Mouse (Mus musculus): ENCODE data around the gene Cfap73.
A peak's percentile ranks its signal among the peaks of the same experiment; 100 is the strongest.

DNA sequence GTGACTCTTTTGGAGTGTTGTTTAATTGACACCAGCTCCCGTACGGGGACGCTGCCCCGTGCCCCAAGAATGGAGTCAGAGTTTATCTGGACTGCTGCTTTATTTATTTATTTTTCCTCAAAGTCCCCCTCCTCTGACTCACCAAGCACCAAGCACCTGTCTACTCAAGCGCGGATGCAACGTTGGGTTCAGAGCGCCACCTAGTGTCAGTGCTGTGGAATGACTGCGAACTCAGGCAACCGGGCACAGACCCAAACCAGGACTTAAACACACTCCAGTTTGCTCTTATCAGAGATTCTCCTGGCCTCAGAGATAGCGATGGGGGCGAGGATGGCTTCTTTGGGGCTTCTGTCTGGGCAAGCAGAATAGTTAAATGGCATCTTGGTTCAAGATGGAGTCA lies 39.6 kb upstream of the Cfap73 start:
- peak; percentile 98 for TF ChIP-seq CTCF (IDR thresholded peaks at IDR 0.05; ENCODE audit: low read depth, low read length)
- 0 out of 2 replicates have a peak, but pooled peaks have one; percentile 7 for TF ChIP-seq EP300 (IDR thresholded peaks at IDR 0.05; ENCODE audit: insufficient read depth, low read depth, low read length)
